Mouse (Mus musculus): ENCODE data around the gene Slc36a4.

The Slc36a4 gene

DNA sequence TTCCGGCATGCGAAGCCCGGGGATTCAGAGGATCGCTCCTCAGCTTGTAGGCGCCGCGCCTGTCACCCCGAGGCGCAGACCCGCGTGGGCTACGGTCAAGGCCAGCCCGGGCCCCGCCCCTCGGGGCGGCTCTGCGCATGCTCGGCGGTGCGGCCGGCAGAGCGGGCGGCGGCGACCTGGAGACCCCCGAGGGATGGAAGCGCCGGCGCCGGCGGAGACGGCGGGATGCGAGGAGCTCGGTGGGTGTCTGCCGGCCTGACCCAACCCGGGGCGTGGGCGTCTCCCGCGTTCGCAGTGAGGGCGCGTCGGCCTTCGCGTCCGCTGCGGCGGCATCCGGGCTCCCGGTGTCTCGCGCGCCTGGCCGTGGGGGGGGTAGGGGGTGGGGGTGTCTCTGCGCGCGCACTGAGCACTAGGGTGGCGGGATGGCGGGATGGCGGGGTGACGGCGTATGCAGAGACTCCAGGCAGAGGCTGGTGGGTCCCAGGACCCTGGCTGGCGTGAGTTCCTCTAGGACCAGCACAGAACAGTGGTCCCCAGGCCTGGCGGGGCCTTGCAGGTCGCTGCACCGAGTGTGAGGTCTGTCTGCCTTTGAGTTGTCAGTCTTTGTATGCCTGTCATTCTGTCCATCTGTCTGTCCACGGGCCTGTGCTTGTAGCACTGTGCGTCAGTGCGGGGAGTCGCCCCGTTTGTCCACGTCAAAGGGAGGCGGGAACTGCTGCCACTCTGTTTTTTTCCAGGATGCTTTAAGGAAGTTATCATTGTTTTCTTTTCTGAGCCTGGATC is at the start of gene Slc36a4:
Gene Slc36a4, plus strand, starts transcription at position 140 of the 783 bp plus-strand sequence.
- peak; percentile 72 for DNase-seq

- no peak for DNase-seq
Measured at GRCm38 (mm10) chr9:15664606-15665005, 44.9 kb upstream of the Slc36a4 start.

DNA sequence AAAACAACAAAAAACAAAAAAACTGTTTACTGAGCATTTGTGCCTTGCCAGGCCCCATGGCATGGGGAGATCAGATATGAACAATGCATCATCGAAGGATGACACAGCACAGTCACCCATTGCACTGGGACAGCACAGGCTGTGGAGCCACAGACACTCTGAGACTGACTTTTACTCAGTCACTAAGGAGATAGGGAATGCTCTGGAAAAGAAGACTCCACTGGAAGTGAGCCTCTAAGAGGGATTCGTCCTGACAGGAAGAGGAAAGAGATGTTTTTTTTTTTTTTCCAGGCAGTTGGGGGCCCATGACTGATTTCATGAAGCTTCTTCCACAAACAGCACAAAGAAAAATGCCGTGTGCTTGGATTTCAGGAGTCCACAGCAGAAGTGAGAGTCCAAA is 40.1 kb upstream of the Slc36a4 start:
- DNase-seq: no peak

DNA sequence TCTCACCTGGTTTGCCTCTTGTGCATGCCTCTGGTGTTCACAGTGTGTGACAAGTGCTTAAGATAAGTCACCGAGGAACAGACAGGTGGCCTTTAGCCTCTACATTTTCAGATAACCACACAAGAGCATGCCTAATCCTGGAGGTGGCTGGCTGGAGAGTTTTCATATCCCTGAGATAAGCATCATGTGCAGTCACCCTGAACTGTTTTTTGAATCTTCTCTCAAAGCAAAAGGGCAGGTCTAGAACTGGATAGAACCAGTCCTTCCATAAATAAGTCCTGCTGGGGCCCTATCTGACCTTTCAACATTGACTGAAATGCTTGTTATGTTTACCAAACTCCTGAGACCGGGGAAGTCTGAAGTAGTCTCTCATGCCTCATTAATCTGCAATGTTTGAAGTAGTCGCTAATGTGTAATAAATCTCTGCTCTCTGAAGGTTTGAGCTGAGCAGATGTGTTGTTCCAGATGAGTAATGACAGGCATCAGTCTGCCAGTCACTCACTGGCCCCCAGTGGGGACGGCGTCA is 39.5 kb upstream of the Slc36a4 start:
- no peak for DNase-seq

DNA sequence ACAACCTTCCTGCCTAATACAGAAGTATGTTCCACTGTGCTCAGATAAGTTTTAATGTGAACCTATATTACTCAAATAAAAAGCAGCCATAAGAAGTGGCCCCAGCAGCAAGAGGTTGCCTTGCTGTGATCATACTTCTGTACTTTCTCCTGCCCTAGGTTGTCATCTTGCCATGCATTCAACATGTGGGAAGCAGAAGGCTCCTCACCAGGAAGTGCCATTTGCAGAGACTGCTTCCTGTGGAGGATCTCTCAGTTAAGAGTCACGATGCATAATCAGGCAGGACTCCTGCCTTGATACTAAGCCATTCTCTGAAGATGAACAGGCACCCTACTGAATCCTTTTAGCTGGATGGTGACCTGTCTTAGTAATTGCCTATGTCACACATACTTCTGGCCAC is 37.3 kb upstream of the Slc36a4 start:
- no peak for DNase-seq

GRCm38 (mm10) chr9:15681855-15682466 is 27.6 kb upstream of the Slc36a4 start:
- DNase-seq: peak; percentile 14

DNA sequence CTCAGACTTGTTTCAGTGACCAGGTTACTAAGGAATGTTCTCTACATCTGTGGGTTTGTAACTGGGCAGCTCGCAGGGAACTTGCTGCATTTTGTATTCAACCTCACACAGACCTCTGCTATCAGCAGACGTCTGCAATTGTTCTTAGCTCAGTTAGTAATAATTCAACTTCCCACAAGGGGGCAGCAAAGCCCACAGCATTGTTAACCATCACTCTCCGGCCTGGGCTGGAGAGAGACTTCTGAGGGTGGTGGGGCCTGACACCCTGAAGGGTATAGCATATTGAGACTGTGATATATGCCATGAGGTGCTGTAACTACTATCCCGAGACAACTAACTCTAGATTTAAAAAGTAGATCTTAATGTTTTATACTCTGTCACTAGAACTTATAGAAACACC is 24.3 kb upstream of the Slc36a4 start:
- DNase-seq: peak; percentile 33

DNA sequence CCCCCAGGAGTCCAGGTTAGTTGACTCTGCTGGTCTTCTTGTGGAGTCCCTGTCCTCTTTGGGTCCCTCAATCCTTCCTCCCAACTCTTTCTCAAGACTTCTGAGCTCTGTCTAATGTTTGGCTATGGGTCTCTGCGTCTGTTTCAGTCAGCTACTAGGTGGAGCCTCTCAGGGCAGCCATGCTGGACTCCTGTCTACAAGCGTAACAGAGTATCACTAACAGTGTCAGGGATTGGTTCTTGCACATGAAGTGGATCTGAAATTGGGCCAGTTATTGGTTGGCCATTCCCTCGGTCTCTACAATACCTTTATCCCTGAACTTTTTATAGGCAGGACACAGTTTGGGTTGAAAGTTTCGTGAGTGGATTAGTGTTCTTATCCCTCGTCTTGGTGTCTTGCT is 22.2 kb upstream of the Slc36a4 start:
- no peak for DNase-seq

GRCm38 (mm10) chr9:15693847-15694246 is 15.7 kb upstream of the Slc36a4 start:
- DNase-seq: no peak

- DNase-seq: no peak
Measured at GRCm38 (mm10) chr9:15694989-15695388, 14.5 kb upstream of the Slc36a4 start.

- DNase-seq: no peak
Measured at GRCm38 (mm10) chr9:15705706-15706105, 3.8 kb upstream of the Slc36a4 start.

DNA sequence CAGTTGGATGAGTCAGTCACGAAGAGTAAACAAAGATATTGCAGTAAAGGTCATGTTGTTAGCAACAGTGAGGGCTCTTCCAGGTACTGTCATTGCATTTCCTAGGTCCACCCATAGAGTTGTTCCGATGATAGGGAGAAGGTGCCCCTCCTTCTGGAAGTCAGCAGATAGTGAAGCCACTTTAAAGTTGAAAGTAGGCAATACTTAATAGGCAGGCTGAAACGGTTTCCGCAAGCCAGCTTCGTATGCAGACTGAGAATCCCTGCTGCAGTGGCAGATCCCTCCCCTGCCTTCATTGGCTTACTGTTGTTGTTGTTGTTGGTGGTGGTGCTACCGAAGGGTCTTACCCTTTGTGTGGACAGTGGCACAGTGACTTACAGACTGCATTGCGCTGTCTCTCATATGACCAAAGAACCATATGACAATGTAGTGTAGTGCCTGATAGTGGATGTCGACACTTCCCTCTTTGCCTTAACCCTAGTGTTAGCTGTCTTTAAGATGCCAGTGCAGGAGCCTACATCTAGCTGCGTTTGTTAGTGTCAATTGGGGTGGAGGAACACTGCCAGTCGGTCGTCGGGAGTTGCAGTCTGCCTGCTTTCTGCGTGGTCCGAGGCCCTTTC is 449 bp upstream of the Slc36a4 start:
- DNase-seq: no peak

DNA sequence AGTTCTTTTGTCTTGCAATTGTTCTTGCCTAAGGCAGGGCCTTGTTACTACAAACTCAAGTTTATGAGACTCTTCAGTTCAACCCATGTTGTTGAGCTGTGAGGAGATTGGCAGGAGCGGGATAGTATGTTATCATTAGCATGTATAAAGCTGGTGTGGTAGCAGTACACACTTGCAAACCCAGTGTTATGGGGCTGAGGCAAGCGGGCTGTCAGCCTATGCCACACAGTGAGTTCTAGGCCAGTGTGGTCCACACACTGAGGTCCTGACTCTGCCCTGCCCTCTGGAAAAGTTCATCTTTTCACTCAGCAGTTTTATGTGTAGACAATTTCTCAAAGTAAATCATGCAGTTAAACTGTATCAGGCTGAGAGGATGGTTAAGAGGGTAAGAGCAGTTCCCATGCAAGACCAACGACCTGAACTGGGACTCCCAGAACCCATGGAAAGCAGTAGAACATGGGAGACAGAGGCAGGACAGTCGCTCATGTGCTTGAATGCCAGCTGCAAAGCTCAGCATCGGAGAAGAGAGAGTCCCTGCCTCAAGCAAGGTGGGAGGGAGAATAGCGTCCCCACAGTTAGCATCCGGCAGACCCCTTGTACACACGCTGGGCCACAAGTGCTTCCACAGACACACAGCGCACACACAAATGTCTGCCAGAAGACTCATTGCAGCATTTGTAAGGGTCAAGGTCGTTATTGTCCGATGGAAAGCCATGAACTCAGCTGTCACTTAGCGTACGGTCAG is 1.5 kb downstream of the Slc36a4 start:
- no peak for DNase-seq

DNA sequence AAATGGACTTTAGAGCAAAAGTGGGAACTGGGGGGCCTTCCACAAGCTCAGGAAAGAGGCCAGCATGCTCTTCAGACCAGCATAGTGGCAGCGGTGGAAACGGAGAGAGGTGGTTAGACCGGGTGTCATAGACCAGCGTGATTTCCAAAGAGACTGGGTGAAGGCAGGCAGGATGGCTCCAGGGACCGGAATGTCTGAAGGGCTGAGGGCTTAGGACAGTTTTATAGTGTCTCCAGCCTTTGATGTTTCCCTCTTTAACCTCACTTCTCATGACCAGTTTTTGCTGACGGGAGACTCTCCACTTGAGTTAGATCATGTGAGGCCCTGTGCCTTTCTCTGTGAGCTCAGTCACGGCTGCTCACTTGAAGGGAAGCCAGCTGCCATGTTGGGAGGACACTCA is 2.1 kb downstream of the Slc36a4 start:
- DNase-seq: no peak

DNA sequence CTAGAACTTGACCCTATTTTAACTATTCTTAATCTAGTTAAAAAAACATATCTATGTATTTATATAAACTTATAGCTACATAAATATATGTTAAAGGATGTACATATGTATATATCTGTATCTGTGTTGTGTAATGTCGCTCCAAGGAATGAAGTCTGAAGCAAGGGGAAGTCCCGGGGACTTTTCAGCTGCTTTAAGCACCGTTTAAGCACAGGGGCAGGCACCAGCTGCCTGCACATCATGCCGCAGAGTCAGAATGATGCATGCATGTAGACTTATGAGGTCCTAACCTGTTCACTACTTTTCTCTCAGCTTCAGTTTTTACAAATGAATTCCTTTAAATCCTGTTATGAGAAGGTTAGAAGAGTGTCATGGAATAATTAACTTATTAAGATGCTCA is 5.3 kb downstream of the Slc36a4 start:
- no peak for DNase-seq

GRCm38 (mm10) chr9:15715193-15715989 is 5.9 kb downstream of the Slc36a4 start:
- DNase-seq: no peak

- no peak for DNase-seq
Measured at GRCm38 (mm10) chr9:15717363-15717762, 7.8 kb downstream of the Slc36a4 start.

GRCm38 (mm10) chr9:15718295-15718694 is 8.8 kb downstream of the Slc36a4 start:
- no peak for DNase-seq

DNA sequence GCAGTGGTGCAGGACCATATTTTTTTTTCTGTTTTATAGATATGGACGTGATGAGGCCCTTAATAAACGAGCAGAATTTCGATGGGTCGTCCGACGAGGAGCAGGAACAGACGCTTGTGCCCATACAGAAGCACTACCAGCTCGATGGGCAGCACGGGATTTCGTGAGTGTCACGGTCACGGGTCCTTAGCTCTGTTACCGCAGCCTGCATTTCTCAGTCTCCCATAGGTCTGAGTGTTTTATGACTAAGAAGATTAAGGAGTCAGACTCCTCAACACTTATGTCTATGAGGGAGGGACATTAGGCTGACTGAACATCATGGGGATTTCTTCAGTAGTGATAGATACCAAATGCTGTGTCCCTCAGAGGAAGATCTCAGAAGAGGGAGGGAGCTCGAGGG is 10.1 kb downstream of the Slc36a4 start:
- no peak for DNase-seq

DNA sequence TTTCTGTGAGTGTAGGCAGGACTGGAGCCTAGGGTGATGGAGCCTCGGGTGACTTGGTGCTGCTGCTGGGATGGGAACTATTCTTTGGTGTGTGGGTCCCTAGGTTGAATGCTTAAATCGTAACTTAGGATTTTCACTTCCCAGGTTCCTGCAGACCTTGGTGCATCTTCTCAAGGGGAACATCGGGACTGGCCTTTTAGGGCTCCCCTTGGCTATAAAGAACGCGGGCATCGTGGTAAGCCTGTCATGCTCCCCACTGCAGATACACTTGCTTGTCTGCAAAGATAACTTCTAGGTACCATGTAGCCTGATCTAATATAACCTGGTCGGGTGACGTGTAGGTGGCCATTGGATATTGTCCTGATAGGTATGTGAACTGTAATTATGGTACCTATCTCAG is 11.0 kb downstream of the Slc36a4 start:
- DNase-seq: no peak

DNA sequence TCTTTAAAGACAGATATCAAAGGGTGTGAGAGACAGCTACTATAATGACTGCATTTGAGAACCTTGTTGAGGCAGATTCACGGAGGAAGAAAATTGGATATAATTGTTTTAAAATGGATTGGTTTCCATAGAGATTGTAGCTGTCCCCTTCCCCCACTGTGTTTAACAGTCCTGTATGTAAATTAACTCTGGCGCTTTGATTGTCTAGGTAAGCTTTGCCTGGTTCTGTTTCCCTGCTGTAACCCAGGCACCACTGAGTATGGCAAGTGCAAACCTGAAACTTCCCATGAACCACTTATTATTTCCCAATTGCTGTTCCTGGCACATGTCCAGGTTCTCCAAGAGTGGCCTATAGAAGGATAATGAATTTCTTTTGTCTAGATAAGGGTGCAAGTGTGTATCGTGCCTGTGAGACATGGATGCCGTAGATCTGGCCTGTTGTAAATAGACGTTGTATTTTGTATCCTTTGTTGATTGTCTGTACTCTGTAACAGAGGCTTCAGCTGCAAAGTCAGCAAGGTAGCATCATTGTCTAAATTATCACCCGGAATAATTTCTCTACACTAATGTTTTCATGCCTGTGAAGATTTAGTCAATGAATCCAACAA is 11.8 kb downstream of the Slc36a4 start:
- DNase-seq: no peak

GRCm38 (mm10) chr9:15722506-15722905 is 13.0 kb downstream of the Slc36a4 start:
- DNase-seq: no peak
